Mouse (Mus musculus): Measurements from ENCODE around the gene Sorcs2. TPM values are rescaled to one million over a fixed set of nuclear protein-coding genes. Genes with fewer than 3 reads are reported as not detected.

The Sorcs2 gene
- total RNA-seq, 2 experiments from 2014 or later = 1.8 TPM

DNA sequence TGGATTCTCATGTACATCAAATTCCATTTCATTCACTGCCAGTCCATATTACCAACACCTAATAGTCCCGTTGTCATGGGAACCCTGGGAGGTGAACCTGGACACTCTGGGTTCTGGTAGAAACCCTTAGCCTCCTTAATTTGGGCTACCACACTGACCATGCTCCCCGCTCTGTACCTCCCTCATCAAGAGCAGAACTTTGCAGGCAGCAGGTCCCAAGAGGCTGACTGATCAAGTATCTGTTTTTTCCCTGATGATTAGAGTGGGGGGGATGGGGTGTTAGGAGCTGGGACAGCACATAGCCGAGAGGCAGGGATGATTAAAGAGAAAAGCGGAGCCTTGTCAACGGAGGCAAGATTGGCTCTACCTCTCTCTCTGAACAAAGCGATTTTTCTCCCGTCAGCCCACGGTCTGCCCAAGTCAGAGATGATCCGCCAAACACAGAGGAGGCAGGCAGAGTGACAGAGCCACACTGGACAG, 167.6 kb downstream of the Sorcs2 start:
- no peak for DNase-seq (ENCODE audit: low spot score)

DNA sequence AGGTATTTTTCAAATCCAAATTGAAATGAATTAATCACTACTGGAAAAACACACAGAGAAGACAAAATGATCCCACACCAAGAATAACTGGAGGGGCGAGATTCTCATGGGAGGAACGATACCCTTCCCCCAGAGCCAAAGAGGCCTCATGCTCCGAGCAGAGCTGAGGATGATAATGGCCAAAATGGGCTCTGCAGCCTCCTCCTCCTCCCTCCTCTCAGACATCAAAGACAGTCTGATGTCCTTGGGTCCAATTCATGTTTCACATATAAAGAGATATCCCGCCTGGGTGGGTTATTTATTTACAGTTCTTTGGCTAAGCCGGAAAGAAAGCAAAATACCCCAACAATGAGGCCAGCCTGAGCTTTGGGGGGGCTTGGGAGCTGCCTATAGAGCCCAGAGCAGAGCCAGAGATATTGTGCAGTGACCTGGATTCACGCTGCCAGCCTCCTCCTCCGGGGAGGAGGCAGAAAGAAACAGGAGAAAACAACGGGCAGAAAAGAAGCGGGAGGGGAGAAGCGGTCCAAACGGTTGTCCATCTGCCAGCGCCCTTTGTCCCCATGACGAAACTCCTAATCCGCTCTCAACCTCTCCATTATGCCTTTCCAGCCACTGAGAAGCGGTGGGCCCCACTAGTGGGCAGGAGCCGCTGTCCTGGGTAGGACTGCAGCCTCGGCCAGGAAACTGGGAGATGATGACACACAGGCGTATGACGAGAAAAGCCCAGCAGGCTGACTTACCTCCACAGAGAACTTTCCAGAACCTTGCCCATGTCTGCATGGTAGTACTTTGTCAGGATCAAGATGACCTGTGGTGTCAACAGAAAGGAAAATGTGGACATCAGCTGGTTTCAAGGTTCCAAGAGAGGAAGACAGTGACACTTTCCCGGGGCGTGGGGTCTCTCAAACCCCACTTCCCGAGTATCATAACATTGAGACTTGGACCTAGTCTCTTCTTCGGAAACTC, 169.3 kb downstream of the Sorcs2 start:
- no peak for DNase-seq (ENCODE audit: low spot score)

DNA sequence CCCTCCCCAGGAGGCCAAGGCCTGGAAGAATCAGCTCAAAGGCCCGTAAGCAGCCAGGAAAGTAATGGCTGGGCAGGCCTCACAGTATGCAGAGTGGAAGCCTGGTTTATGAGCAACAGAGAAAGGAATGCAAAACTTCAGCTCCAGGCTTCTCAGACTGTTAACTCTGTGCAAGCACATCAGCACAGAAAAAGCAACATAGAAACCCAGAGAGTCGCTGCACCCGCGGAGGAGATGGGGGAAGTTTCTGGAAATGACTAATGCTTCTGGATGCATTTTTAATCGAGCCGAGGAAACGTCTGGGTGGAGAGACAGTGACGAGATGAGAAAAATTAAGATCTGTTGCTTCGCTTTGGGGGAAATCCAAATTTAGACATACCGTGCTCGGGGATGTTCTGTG, 171.6 kb downstream of the Sorcs2 start:
- no peak for DNase-seq (ENCODE audit: low spot score)

DNA sequence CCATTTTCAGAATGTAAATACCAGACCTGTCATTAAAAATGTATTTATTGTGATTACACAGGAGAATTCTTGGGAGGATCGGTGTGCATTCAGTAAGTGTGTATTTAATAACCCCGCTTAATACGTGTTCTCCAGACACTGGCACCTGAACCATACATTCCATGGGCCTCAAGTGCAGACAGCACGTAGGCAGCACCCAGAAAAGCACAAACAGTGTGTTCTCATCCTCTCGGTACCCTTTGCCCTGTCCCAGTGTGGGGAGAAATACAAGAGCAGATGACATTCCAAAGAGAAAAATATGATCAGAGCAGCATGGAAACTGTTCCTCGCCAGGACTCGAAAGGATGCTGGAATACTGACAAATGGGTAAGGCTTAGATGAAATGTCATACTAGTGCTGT, 172.1 kb downstream of the Sorcs2 start:
- no peak for DNase-seq (ENCODE audit: low spot score)

DNA sequence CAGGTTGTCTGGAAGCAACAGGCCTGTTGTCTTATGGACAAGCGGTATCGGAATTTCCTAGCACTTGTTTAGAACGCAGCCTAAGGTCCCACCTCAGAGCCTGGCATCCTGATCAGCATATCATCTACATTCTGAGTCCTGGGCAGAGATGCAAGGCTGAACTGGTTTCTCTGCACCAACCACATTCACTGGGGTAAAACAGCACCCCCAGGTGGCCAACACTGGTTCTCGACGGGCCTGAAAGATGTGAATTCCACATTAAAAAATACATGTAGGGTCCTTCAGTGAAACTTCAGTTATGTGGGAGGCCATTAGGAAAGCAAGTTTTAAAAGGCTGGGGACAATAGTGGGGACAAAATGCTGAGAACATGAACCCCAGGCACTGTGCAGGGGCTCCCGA, 174.2 kb downstream of the Sorcs2 start:
- peak; percentile 44 for DNase-seq (ENCODE audit: low spot score)

DNA sequence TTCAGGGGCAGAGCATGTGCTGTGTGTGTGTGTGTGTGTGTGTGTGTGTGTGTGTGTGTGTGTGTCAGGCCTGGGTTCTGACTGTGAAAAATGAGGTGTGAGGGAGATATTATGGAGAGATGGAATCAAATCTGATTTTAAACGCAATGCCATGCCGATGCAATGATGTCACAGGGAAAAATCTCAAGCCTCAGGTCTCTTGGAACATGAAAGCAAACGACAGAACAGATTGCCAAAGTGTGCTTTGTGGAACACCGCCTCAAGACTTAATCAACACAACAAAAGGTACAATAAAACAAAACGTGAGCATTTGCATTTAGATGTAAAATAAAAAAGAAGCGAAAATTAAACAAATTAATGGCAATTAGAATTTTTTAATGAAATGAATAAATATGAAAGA, 177.3 kb downstream of the Sorcs2 start:
- no peak for DNase-seq (ENCODE audit: low spot score)

DNA sequence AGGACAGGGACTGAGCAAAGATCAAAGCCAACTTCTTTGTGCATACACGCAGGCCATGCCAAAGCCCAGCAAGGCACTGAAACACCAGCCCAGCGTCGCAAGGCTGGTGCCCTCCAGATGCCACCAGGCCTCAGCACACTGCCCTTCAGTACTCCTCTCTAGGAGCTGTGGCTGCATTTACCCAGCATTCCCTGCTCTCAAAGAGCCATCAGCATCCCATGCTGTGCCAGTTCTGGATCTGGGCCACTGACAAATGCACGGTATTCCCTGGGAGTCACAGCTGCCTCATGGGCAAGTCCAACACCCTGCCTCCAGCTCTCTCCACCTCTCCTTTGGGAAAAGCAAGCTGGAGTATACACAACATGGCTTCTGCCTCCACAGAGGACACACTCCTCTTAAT, 177.8 kb downstream of the Sorcs2 start:
- DNase-seq (ENCODE audit: low spot score) = no peak

- no peak for DNase-seq (ENCODE audit: low spot score)
These were observed 184.6 kb downstream of the Sorcs2 start for GRCm38 (mm10) chr5:36213310-36213709.

DNA sequence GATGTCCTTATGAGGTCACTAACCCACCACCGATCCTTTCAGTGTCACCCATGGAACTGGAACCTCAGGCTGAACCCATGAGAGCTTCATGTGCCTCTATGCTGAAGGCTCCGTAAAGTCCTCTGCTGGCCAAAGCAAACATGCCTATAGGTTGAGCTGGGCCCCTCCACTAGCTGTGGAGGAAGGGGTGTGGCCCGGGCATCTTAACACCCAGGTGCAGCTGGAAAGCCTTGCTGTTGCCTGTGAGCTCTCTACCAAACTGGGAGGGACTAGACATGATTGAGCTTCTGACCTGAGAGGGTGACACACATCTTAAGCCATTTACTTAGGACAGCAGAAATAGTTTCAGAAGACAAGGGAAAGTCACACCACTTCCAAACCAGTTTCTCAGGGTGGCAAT, 189.1 kb downstream of the Sorcs2 start:
- DNase-seq (ENCODE audit: low spot score) = no peak

DNA sequence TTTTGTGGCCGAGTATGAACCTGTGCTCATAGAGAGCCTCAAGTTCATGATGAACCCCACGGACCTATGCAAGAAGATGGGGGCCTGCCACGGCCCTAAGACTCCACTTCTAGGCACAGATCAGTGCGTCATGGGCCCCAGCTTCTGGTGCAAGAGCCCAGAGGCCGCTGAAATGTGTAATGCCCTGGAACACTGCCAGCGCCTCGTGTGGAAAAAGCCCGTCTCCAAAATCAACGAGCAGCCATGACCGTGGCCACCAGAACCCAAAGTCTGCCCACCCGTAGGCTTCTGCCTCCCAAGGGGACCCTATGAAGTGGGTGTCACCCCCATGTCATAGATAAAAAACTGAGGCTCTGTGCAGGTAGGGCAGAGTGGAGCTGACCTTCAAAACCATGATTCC, 192.5 kb downstream of the Sorcs2 start:
- no peak for DNase-seq (ENCODE audit: low spot score)

DNA sequence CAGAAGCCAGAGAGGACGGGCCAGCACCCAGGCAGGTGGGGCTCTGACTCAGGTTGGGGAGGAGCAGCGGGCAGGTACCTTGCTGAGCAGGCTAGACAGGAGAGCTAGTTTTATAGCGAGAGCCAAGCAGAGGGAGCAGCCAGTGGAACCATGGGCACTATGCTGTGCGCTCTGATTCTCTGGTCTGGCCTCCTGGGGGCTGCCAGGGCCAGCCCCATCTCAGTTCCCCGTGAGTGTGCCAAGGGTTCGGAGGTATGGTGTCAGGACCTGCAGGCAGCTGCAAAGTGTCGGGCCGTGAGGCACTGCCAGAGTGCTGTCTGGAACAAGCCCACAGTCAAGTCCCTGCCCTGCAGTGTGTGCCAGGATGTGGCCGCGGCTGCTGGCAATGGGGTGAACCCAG, 194.0 kb downstream of the Sorcs2 start, which contains the start of gene Psapl1:
Psapl1 (plus strand) TSS at position 106 of the 400 bp plus-strand sequence.
- peak; percentile 12 for DNase-seq (ENCODE audit: low spot score)

DNA sequence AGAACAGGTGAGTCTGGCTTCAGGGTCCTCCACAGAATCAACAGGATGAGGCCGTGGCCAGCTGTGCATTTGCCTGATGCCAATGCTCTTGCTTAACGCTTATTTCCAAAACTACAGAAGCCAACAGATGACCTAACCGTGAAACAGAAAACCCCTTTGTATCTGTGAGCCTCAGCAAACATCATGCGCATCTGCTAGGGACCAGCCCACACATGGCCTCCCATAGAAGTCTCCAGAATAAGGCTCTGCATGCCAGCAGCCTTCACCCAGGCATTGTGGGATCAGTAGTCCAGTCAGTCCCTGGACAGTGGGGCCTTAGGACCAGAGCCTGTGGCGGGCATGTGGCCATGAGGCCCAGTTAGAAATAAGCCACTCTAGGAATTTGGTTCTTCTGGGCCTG, 194.5 kb downstream of the Sorcs2 start:
- DNase-seq (ENCODE audit: low spot score) = peak; percentile 29

GRCm38 (mm10) chr5:36202781-36203180, 195.2 kb downstream of the Sorcs2 start:
- DNase-seq (ENCODE audit: low spot score) = no peak

DNA sequence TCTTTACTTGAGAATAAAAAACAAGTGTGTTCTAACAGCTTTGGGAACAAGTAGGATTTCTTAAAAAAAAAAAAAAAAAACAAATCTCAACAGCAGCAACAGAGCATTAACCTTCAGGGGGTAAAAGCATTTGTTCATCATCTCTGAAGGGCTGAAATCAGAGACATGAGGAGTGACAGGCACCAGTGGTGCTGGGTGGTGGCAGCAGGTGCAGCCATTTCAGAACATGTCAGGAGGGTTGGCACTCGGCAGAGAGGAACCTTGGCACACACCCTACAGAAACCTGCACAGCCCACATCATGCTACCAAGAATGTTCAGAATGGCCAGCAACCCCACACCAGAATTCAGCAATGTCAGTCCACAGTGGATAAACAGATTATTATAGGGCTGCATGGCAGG, 198.4 kb downstream of the Sorcs2 start:
- DNase-seq (ENCODE audit: low spot score) = no peak

DNA sequence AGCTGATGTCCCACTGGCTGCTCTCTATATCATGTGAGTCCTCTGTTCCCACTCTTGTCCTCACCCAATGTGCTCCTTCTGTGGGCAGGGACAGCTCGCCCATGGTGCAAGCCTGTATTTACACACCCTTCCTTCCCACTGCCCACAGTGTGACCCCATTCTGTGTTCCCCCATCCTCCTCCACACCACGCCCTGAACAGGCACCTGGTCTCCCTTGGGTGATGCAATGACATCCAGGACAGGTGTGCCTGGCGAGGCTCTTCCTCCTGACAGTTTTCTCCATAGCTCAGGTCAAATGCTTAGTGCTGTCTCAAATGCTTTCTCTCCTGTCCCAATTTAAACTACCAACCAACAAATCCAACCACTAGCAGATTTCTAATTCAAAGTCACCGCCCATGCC, 202.5 kb downstream of the Sorcs2 start:
- no peak for DNase-seq (ENCODE audit: low spot score)

DNA sequence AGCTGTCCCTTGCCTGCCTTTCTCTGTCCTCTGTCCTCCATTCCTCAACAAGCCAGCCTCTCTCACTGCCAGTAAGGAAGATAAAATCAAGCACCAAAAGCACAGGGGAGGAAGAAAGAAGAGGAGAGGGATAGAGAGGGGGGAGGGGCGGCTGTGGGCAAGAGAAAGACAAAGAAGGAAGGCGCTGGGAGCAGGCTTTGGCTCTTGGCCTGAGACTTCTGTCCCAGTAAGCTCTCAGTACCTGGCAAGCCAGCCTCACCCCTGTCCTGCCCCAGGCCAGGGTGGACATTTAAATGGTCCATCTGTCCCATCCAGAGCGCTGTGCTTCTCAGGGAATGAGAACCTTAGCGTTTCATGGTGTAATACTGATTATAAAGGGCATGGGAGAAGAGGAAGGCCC, 203.3 kb downstream of the Sorcs2 start:
- no peak for DNase-seq (ENCODE audit: low spot score)

GRCm38 (mm10) chr5:36192677-36193076, 205.3 kb downstream of the Sorcs2 start:
- DNase-seq (ENCODE audit: low spot score) = peak; percentile 34

DNA sequence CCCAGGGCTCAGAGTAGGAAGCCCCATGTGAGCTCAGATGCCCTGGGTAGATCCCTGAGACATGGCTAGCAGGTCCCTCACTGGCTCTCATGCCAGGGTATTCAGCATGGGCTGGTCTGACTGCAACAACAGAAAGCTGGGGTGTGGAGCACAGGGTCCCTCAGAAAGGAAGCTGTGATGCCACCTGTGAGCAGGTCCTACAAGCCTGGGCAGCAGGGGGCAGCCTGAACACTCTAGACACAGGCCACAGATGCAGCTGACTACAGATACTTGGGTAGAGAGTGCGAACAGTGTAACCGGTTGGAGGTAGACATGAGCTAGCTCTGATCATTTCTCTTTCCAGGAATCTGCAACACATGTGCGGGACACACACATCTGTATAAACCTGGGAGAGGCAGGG, 206.1 kb downstream of the Sorcs2 start:
- no peak for DNase-seq (ENCODE audit: low spot score)

- no peak for DNase-seq (ENCODE audit: low spot score)
These were observed 206.7 kb downstream of the Sorcs2 start for GRCm38 (mm10) chr5:36191285-36191684.

DNA sequence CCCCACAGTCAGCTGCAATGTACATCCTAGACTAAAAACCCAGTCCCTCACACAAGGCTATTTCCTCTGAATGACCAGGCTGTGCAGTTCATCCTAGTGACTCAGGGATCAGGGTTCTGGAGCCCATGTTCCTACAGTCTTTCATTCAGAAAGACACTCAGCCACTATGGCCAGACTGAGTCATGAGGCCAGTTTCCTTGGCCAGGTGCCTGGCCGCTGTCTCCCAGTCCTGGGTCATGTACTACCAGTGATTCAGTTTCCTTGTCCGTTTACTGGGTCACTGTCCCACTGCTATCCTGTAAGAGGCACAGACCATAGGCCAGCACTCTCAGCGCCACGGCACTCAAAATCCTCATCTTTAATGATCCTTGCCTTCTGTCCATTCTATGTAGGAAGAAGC, 209.6 kb downstream of the Sorcs2 start:
- DNase-seq (ENCODE audit: low spot score) = peak; percentile 68

GRCm38 (mm10) chr5:36186294-36187053, 211.5 kb downstream of the Sorcs2 start:
- no peak for DNase-seq (ENCODE audit: low spot score)

GRCm38 (mm10) chr5:36182326-36182725, 215.6 kb downstream of the Sorcs2 start:
- DNase-seq (ENCODE audit: low spot score) = no peak
